24 mouse cellular contexts compared by ENCODE assay signal in genomic region chr13:58836891-58837290, GRCm38 (mm10). TPM values are rescaled to one million over a fixed set of nuclear protein-coding genes. Genes with fewer than 3 reads are reported as not detected.
DNase-seq lines count a peak whose midpoint lies in the region; ATAC-seq lines count a peak whose summit lies in the region.
"Had no signal": no experiment of that assay in that cellular context is flagged by ENCODE, and none has a peak within 500 bp of the region (broad histone marks: within the 10 kb centered on the region; RNA-seq: fewer than 3 reads in every experiment).

No protein-coding gene starts in this region.

- H3K4me1 ChIP-seq in intestine, embryonic 16.5 days (ENCODE audit: control insufficient read depth, insufficient read depth, low read length), result peaks cover 5% of the 10 kb centered on the region; the same call in 1 of the 2 replicates
- peaks cover 15% of the 10 kb centered on the region; the same call in 1 of the 2 replicates for H3K4me1 ChIP-seq in midbrain, embryonic 15.5 days

- no peak overlapping the region for H3K9ac ChIP-seq in intestine, embryonic 16.5 days (ENCODE audit: low read depth, low read length)
- no peak overlapping the region for H3K9ac ChIP-seq in midbrain, embryonic 15.5 days
- H3K9ac ChIP-seq: embryonic facial prominence, embryonic 13.5 days; embryonic facial prominence, embryonic 15.5 days; forebrain, embryonic 12.5 days had no signal

- H3K36me3 ChIP-seq in intestine, embryonic 16.5 days (ENCODE audit: control insufficient read depth, insufficient read depth, low read length), result no peaks in the 10 kb centered on the region
- no peaks in the 10 kb centered on the region for H3K36me3 ChIP-seq in midbrain, embryonic 15.5 days (replicated peaks)
- H3K36me3 ChIP-seq: embryonic facial prominence, embryonic 13.5 days; embryonic facial prominence, embryonic 15.5 days; G1E had no signal

- no peak overlapping the region for H3K4me3 ChIP-seq in intestine, embryonic 16.5 days (ENCODE audit: low read length)
- no peak overlapping the region for H3K4me3 ChIP-seq in midbrain, embryonic 15.5 days
- H3K4me3 ChIP-seq: embryonic facial prominence, embryonic 13.5 days; embryonic facial prominence, embryonic 15.5 days; erythroblast, embryonic 14.5 days; forebrain, embryonic 10.5 days; forebrain, embryonic 12.5 days had no signal

- intact Hi-C loops in heart, postnatal 25 days (cut with DNase I), result no loop called here

- 87% methylated on average over 1 of the region's 1 CpGs for WGBS in intestine, embryonic 16.5 days
- 93% methylated on average over 1 of the region's 1 CpGs for WGBS in midbrain, embryonic 15.5 days

- ATAC-seq in intestine, embryonic 16.5 days, result no peak
- ATAC-seq in midbrain, embryonic 15.5 days (replicated peaks), result no peak
- ATAC-seq: forebrain, embryonic 14.5 days; forebrain, embryonic 16.5 days had no signal

- H3K27ac ChIP-seq in intestine, embryonic 16.5 days (ENCODE audit: low read length), result no peak overlapping the region
- no peak overlapping the region for H3K27ac ChIP-seq in midbrain, embryonic 15.5 days
- H3K27ac ChIP-seq: embryonic facial prominence, embryonic 13.5 days; embryonic facial prominence, embryonic 15.5 days; forebrain, embryonic 10.5 days; forebrain, embryonic 12.5 days had no signal

- no peak overlapping the region for H3K4me2 ChIP-seq in intestine, embryonic 16.5 days (ENCODE audit: low read depth, low read length)
- no peak overlapping the region for H3K4me2 ChIP-seq in midbrain, embryonic 15.5 days
- H3K4me2 ChIP-seq: embryonic facial prominence, embryonic 13.5 days; embryonic facial prominence, embryonic 15.5 days; forebrain, embryonic 12.5 days had no signal

- no peaks in the 10 kb centered on the region for H3K9me3 ChIP-seq in intestine, embryonic 16.5 days (ENCODE audit: control insufficient read depth, low read length)
- no peaks in the 10 kb centered on the region for H3K9me3 ChIP-seq in midbrain, embryonic 15.5 days
- H3K9me3 ChIP-seq: embryonic facial prominence, embryonic 13.5 days; embryonic facial prominence, embryonic 15.5 days; forebrain, embryonic 10.5 days; forebrain, embryonic 12.5 days had no signal

- H3K27me3 ChIP-seq in intestine, embryonic 16.5 days (replicated peaks; ENCODE audit: control insufficient read depth, insufficient read depth, low read length), result no peaks in the 10 kb centered on the region
- no peaks in the 10 kb centered on the region for H3K27me3 ChIP-seq in midbrain, embryonic 15.5 days (replicated peaks)
- H3K27me3 ChIP-seq: embryonic facial prominence, embryonic 13.5 days; embryonic facial prominence, embryonic 15.5 days; forebrain, embryonic 12.5 days had no signal

- DNase-seq in ES-CJ7 (ENCODE audit: low read depth, low spot score) (peak; percentile 27), ZHBTc4 (ENCODE audit: low read depth, low spot score) (peak; percentile 70)
- DNase-seq in Muller cell, postnatal 12 days (ENCODE audit: inconsistent ontology term), result peak; percentile 26
- DNase-seq in heart, postnatal 25 days (ENCODE audit: low spot score), result no peak
- DNase-seq: adrenal gland, adult 2 months; adrenal gland, postnatal 10 days; adrenal gland, postnatal 25 days; cerebellum, adult 11 months; cerebellum, adult 2 months; cerebellum, adult 9-10 months; cerebellum, postnatal 10 days; cerebellum, postnatal 25 days; embryo, embryonic 11 days had no signal

RNA-seq across cellular contexts. Expression of gene Ntrk2, which starts 30.5 kb away (rescaled TPM):
- 0.87 and 1.0 TPM in 2 replicates for polyA plus RNA-seq in intestine, embryonic 16.5 days (2015; fragmentation: Nextera tagmentation; extraction: Ambion mirVana)
- 1 to 10 TPM; 1.2 to 1.4 TPM for total RNA-seq in heart, postnatal 25 days (2021)
- polyA plus RNA-seq in midbrain, embryonic 15.5 days (2015; fragmentation: Nextera tagmentation; extraction: Ambion mirVana), result 121 and 126 TPM in 2 replicates
- polyA plus RNA-seq: C2C12; erythroblast, embryonic 14.5 days; G1E had no signal

Comparison
In these comparisons a context has a peak if more than half of its experiments do, and no peak if none do; other contexts are left out.
1. RNA of gene Ntrk2, which starts 30.5 kb away (polyA plus RNA-seq): 121 to 126 TPM in midbrain, embryonic 15.5 days; 0.87 to 1.0 TPM in intestine, embryonic 16.5 days; every median in the first group is over 10 times any median in the second.